Mouse (Mus musculus) thymus, postnatal 14 days (tissue): Measurements from ENCODE around the gene Lrmp.

Experiments used
- DNase-seq: peaks from one replicate; pipeline ENCODE4 v3.0.0; 2021

The Lrmp gene

DNA sequence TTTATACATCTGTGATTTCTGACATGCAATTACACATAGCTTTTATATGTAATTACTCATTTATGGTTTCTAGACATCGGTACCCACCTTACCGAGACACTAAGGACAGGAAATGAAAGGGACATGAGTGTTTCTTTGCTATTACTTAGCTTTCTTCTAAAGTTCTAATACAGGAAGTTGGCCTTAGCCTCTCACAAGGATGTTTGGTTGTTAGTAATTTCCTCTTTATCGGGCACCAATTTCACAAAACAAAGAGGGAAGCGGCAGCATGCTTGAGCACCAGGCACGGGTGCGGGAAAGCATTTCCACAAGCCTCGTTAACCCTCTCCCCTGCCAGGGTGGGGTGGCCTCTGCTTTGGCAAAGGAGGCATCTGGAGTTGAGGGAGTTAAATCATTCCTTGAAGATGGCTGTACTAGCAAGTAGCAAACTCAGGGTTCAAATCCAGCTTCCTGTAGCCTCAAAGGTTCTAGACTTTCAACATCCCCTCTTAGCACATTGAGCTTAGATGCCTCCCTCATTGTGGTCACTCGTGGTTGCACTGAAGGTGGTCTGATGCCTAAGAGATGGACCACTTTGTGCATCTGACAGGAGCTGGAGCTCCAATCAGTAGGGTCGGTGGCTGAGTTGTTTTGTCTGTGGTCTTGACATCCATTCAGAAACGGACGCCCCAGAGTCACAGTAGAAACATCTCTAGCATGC is 24.5 kb downstream of the Lrmp start:
- no peak for DNase-seq

DNA sequence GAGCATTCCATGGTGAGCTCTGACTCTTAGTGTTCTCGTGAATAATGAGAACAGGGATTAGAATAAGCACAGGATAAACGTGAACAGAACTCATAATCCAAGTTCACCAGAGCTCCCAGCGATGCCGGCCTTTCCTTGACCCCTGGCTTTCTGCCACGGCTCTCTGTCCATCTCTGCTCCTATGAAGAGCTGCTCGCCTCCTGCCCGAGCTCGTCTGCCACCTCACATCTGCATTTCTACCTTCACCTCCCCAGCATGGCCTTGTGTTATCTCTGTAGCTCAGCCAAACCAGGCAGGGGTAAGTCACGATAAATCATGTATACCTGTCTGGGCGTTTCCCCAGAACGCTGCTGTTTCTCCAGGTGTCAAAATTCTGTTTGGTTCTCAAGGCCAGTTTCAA is 25.3 kb downstream of the Lrmp start:
- DNase-seq: no peak

DNA sequence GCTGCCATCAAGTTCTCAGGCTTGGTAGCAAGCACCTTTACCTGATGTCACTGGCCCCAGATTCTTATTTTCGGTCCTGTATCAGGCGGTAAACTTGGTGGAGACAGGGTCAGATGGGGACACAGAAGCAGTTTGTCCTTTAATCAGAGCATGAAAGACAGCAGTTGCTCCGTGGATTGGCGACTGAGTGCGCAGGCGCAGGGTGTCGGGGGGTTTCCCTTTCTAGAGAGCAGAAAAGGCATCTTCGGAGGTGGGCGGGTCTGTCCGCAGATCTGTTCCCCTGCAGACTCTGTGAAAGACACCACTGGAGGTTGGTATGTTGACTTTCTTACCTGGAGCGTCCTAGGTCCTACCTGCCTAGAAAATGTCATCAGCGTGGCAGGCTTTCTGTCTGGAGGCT is 26.4 kb downstream of the Lrmp start:
- no peak for DNase-seq

DNA sequence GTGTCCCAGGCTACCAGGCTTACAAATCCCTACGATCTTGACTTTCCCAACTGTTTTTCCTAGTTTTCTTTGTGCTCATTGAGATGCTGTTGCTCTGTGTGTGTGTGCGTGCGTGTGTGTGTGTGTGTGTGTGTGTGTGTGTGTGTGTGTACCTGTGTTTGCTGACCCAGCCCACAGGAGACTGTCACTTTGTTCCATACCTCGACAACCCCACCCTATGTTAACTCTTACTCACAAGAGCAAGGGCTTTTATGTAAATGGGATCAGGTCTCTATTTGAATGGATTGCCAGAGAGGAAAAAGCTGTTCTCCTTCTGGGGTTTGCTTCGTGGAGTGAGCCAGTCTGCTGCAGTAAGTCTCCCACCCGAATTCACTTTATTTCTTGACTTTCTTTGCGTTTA is 29.7 kb downstream of the Lrmp start:
- no peak for DNase-seq

DNA sequence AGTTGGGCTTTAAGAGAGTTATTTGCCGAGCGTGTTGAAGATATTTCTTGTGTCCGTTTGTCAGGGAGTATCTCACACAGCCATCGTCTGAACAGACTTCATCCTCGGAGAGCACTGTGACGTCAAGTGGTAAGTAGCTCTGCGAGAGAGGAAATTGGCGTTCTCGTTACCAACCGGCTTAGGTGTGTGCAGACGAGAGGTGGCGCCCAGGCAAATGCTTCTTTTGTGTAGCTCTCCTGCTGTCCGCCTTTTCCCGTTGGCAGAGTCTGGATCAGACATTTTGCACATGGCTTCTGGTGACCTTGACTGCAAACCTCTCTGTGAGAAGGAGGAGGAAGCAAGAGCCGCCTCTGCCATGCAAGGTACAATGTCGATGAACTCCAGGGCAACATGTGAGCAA is 32.3 kb downstream of the Lrmp start:
- no peak for DNase-seq

DNA sequence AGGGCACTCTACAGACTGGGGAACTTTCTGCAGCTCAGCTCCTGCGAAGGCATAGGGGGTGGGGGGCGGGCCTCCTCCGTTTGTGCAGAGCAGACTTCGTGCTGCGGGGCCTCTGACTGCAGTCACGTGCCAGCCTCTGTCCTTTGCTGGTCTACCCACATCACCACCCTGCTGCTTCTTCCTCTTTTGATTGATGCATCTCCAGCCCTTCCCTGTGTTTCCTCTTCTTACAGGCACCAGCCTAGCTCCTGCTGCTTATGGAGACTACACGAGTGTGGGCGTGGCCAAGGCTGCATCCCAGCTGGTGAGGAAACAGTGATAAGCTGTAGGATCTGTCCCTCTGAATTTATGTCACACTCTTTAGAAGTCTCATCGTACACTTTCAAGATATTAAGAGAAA is 33.6 kb downstream of the Lrmp start:
- no peak for DNase-seq

DNA sequence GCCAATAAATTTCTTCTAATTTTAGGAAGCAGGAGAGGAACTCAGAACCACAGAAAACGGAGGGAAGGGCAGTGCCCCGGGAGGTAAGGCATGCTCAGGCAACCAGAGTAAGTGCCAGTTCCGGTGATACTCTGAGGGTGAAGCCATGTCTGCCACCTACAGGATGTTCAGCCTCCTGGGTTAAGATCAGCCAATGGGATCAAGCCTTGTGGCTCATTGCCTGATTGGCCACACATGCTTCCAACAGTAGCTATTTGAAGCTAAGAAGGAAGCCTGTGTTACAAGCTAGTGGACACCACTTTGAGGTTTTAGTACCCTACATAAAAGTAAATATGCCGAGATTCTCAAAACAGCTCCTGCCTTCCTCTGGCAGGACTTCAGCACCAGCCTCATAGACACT is 43.2 kb downstream of the Lrmp start:
- DNase-seq: peak; percentile 47

DNA sequence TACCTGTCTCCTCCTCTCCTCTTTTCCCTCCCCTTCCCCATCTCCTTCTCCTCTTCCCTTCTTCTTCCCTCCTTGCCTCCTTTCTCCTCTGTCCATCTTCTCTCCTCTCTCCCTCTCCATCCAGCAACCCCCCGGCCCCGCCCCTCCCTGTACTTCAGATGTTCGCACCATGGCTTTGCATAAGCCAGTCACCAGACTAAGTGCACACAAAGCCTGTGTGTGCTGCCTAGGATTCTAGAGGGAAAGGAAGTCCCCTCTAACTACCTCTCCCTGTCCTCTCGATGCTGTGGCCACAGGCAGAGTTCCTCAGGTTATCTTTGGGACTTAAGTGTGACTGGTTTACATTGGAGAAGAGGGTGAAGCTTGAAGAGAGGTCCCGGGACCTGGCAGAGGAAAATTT is 45.1 kb downstream of the Lrmp start:
- no peak for DNase-seq

DNA sequence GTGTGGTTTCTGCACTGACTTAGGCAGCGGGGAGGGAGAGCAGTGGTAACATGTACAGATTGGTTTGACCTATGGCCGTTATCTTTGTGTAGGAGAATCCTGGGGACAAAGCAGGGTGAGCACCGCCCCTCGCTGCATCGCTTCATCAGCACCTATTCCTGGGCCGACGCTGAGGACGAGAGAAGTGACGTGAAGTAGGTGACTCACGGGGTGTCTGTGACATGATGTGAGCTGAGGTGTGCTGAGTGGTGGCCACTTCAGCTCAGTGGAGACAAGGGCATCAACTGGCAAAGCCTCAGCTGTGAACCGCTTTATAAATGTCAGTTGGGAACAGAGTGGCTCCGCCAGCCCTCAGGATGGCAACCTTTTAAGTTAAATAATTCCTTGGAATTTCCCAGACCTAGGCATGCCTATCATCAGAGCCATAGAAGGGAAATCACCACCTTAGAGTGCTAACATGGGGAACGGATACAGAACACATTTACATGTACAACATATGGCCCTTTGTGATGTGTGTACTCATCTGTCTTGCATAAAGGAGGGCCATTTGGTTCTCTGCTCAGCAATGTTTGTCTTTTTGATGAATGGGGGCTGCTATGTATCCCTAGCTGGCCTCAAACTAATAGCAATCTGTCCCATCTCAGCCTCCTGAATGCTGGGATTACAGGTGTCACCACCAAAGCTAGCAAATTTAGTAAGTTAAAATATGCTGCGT is 56.6 kb downstream of the Lrmp start:
- no peak for DNase-seq

DNA sequence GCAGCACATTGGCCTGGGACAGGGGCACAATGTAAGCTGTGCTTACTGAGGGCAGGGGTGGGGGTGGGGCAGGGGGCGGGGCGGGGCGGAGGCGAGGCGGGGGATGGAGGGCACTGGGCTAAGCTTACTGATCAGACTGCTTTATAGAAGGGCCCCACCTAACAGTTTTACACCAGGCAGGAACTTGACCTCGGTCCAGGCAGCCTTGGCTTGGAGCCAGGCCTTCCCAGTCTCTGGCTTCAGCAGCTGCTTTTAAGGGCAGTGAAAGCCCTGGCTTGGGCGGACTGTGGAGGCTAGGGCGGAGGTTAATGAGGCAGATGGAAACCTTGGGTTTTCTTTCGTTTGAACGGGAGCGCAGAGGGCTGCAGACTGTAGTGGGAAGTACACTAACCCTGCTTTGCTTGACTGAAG is 58.3 kb downstream of the Lrmp start:
- DNase-seq: no peak

DNA sequence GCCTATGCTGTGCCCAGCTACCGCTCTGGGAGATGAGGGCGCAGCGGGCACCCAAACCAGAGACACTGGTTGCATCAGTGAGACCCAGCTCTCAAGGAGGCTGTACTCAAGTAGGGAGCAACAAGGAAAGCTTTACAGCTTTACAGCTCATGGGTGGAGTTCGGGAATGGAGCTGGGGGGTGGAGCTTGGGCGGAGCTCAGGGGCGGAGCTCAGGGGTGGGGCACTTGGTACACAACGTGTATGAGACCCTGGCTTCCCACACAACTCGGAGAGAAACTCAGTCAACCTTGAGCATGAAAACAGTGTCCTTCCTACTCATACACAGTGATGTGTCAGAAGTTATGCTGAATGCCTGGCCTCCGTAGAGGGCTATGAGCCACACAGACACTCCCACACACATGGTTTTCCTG is 60.1 kb downstream of the Lrmp start:
- DNase-seq: no peak

DNA sequence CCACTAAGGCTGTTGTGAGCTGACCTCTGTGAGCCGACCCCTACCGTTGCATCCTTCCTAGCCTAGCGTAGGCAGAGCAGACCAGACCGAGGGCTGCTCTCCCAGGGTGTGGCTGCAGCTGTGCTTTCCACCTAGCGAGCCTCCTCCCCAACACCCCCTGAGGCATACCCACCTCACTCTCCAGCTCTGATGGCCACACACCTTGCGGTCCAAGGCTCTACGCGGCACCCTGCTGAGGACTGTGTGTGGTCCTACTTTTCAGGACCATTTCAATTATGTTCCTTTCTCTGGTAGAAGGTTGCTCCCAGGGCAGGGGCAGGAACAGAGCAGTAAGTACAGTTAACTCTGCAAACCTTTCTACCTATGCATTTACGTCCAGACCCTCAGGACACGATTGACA is 61.0 kb downstream of the Lrmp start:
- DNase-seq: no peak

DNA sequence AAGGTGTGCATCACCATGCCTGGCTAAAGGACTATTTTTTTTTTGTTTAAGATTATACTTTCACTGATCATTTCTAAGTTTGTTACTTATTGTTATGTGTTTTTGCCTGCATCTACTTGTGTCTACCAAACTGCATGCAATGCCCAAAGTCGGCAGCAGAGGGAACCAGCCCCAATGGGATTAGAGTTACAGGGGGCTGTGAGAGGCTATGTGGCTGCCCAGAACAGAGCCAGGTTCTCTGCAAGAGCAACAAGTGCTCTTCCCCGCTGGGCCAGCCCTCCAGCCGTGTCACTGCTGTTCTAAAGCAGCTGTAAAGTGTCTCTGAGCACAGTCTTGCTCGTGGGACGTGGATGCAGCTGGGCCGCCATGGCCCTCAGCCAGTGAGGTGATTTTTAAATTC is 64.2 kb downstream of the Lrmp start:
- peak; percentile 86 for DNase-seq

DNA sequence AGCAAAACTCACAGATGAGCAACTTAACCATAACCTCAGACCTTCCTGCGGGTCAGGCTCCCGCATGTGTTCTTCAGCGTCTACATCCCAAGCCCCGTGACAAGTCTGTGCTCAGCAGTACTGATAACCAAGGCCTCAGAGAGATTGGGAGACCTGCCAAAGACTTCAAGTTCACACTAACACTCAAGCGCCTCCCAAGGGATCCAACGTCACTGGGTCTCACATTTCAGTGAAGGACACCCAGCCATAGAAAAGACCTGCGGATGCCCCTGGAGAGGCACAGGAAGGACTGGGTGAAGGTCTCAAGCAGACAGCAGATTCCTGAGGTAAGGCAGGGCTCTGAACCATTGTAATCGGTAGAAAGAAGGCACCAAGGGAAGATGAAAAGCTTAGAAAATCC is 66.6 kb downstream of the Lrmp start:
- DNase-seq: no peak

DNA sequence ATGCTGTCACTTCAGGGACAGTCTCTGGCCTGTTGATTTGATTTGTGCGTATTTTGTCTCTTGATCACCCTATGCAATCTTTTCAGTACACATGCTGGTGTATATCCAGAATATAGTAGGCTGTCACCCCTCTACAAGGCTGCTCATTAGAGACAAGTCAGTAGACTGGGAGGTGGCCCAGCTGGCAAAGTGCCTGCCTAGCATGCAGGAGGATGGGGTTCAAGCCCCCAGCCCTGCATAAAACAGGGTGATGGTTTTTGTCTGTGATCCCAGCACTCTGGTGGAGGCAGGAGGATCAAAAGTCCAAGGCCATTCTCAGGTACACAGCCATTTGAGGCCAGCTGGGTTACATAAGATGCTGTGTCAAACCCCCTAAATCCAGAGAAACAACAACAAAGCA is 70.6 kb downstream of the Lrmp start:
- no peak for DNase-seq

DNA sequence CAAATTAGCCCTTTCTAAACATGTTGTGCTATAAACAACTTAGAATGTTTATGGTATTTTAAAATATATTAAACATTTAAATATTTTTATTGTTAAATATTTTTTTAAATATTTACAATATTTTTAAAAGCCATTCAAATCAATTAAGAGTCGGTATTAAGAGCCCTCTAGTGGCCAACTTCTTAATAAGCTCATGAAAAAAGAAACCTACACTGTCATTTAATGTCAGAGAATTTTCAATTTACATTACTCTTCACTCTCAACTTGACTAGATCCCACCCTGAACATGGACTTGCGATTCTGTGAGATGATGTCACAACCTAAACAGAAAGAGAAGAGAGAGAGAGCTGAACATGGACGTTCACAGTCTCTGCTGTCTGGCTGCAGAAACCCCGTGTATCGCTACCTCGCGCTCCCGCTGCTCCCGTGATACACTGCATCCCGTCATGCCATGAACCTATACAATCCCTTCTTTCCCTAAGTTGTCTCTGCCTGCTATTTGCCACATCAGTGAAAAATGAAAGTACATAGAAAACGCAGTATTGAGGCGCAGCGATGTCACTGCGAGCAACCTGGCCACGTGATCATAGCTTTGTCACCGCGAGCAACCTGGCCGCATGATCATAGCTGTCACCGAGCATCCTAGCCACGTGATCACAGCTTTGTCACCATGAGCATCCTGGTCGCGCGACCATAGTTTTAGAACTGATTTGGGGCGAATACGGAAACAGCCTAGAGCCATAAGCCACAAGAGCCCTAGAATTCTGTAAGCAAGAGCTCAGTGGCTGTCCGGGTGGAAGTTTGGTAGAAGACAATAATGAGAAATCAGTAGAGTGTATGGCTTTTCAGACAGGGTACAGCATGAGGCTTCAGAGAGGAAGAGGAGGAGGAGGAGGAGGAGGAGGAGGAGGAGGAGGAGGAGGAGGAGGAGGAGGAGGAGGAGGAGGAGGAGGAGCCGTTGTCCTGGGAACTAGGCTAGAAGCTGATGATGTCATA is 71.9 kb downstream of the Lrmp start:
- DNase-seq: peak; percentile 51

DNA sequence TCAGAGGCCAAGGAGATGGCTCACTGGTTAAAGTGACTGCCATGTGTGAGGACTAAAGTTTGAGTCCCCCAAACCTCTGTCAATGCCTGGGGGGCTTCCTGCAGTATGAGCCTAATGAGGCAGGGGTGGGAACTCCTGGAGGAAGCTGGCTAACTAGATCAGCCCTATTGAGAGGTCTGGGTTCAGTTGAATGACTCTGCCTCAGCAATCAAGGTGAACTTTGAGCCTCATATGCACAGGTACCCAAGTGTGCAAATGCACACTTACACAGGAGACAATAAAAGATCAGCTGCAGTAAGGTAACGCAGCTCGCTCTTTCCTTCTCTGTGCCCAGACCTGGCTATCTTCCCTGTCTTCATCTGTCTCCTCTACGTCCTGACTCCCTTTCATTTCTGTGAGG is 77.6 kb downstream of the Lrmp start:
- no peak for DNase-seq

DNA sequence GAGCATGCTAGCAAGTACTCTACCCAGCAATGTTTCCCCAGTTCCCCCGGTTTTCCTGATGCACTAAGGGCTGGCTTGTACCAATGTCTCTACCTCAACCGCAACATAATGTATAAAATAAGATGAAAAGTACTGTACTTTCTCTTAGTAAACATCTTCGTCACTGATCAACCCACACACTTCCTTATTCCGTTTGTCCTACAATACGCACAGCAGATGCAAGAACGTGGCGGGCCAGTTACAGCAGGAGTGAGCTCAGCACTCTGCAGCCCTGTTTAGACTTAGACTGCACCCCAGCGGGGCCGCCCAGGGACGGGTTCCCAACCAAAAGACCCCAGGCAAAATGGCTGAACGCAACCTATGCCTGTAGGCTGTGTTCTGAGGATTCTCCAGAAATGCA is 78.0 kb downstream of the Lrmp start:
- DNase-seq: peak; percentile 68

DNA sequence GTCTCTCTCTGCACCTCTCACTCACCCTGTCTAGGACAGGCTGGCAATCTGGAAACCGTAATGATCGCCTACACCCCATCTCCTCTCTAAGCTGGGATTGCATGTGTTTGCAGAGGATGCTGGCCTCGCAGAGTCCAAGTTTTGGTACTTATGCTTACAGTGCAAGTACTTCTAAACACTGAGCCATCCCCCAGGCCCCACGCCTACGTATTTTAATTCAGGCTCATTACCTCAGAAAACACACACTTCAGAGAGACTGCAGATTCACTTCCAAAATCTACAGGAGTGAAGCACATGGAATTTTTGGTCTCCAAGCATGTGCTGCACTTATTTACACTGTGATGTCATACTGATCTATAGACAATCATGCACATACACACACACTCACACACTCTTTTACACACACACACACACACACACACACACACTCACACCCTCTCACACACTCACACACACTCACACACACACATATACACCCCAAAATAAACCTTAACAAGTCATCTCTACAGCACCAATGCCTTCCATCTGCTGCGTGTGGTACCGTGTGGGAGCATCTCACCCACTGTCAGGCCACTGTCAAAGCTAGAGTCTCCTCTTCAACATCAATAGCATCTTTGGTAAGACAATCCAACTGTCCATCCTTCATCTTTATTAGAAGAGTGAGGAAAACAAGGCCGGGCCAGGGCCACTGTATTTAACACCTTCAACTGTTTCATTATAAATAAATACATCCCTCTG is 82.7 kb downstream of the Lrmp start:
- no peak for DNase-seq

DNA sequence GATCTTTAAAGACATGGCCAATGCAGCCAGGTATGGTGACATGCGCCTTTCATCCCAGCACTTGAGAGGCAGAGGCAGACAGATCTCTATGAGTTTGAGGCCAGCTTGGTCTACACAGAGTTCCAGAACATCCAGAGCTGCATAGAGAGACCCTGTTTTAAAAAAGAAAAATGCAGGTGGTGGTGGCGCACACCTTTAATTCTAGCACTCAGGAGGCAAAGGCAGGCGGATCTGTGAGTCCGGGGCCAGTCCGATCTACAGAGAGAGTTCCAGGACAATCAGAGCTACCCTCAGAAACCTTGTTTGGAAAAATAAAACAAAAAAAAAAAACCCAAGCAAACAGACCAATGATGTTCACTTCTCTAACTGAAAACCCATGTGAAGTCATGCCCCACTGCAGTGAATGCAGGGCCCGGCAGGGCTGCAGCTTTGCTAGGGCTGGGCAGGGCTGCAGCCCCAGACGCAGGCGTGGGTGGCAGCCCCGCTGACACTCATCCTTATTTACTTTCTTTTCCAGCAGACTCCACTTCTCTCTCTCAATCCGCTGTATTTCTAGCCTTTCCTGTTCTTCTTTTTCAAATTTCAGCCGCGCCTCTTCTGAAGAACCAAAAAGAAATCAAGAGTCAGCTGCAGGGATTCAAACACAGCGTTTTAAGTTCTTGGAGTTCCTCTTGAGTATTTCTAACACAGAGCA is 87.1 kb downstream of the Lrmp start:
- no peak for DNase-seq

DNA sequence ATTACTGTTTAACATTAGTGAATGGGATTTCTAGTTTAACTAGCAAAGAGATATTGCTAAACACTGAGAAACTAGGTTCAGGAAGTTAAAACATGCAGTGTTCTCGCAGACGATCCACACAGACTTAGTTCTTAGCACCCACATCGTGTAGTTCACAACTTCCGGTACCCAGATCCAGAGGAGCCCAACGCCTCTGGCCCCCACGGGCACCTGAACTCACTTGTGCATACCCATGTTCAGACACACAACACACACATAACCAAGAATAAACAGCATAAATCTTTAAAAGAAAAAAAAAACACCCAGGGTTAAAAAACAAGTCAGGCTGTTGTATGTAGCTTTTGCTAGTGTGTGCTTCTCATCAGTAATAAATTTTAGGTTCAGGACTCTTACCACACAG is 89.0 kb downstream of the Lrmp start:
- no peak for DNase-seq

DNA sequence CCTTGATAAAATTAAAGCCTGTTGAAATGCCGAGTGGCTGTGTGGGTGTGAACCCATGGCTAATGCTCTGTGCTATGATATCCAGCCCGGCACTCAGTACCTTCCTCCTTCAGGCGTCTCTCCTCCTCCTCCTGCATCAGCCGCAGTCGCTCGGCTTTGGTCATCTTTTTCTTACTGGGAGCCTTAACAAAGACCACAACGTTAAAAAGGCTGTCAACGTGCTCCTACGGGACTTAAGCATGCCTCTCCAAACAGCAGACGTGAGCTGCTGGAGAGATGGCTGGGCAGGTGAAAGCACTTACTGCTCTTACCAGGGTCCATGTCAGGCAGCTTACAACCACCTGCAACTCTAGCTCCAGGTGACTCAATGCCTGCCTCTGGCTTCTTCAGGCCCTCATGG is 89.7 kb downstream of the Lrmp start:
- no peak for DNase-seq
